Mouse (Mus musculus): ENCODE results near the gene Wdr46.
"Not testable (repeated sequence)": the region's sequence is repeated elsewhere in the genome, so short reads cannot be mapped to it uniquely, and the experiment has no call there.

GRCm38 (mm10) chr17:33893011-33893410 lies 47.4 kb upstream of the Wdr46 start:
- not testable (repeated sequence) for TF ChIP-seq CTCF (IDR thresholded peaks at IDR 0.05; ENCODE audit: borderline replicate concordance, insufficient read depth, low read length); POLR2A (IDR thresholded peaks at IDR 0.05; ENCODE audit: low read depth, low read length)

Measured in embryonic fibroblast, embryonic 13.5 days (primary cell).